ENCODE assay signal across 11 mouse cellular contexts in the genomic region with DNA sequence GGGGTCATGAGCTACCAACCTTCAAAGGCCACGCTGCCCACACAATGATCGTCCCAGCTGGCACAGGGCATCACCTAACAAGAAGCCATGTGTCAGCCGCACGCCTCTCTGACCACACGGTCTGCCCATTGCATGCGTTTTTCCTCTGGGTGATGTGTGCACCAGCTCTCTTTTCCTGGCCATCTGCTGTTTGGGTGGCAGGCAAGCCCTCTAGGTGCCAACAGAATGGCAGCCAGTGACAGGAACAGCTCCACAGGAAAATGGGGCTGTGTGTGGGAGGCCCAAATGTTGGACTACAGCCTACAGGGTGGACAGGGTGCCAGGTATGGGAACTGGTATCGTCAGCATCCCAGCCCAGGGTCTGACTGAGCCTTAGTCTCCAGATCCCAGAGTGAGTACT. TPM values are rescaled to one million over a fixed set of nuclear protein-coding genes. Genes with fewer than 3 reads are reported as not detected.
DNase-seq lines count a peak whose midpoint lies in the region; ATAC-seq lines count a peak whose summit lies in the region.
"Had no signal": no experiment of that assay in that cellular context is flagged by ENCODE, and none has a peak within 500 bp of the region (broad histone marks: within the 10 kb centered on the region; RNA-seq: fewer than 3 reads in every experiment).

No protein-coding gene starts in this region.

- H3K27me3 ChIP-seq in forebrain, embryonic 15.5 days = no peaks in the 10 kb centered on the region
- H3K27me3 ChIP-seq in forebrain, embryonic 12.5 days = peaks cover 5% of the 10 kb centered on the region; the same call in 1 of the 2 replicates
- H3K27me3 ChIP-seq: limb, embryonic 13.5 days had no signal

- ATAC-seq in forebrain, embryonic 15.5 days (replicated peaks) = peak; percentile 80
- no peak for ATAC-seq in forebrain, embryonic 12.5 days (ENCODE audit: low FRiP score)
- ATAC-seq in megakaryocyte progenitor cell, adult 5-6 weeks (replicated peaks; ENCODE audit: poor library complexity) = no peak
- ATAC-seq: intestine, postnatal 0 days had no signal

- H3K36me3 ChIP-seq in forebrain, embryonic 15.5 days = no peaks in the 10 kb centered on the region
- no peaks in the 10 kb centered on the region for H3K36me3 ChIP-seq in forebrain, embryonic 12.5 days (replicated peaks)
- H3K36me3 ChIP-seq: limb, embryonic 13.5 days had no signal

- peak; percentile 85 for DNase-seq in right cerebral cortex, adult 18-20 months
- no peak for DNase-seq in right cerebral cortex, postnatal 4 days
- peak; percentile 56 to 75 for DNase-seq in layer of hippocampus, postnatal 14 days (ENCODE audit: low spot score in 2 of 2)
- no peak for DNase-seq in Muller cell, postnatal 12 days (ENCODE audit: inconsistent ontology term)
- no peak for DNase-seq in adrenal gland, adult 8-10 months
- DNase-seq: heart, adult 2 months had no signal

- H3K9ac ChIP-seq in forebrain, embryonic 15.5 days (replicated peaks) = no peak overlapping the region
- H3K9ac ChIP-seq in forebrain, embryonic 12.5 days = no peak overlapping the region
- H3K9ac ChIP-seq: limb, embryonic 13.5 days had no signal

- H3K4me3 ChIP-seq in forebrain, embryonic 15.5 days = no peak overlapping the region
- H3K4me3 ChIP-seq in forebrain, embryonic 12.5 days (replicated peaks) = no peak overlapping the region
- H3K4me3 ChIP-seq: heart, adult 2 months; limb, embryonic 13.5 days had no signal

- WGBS in forebrain, embryonic 15.5 days = 50% methylated on average over 7 of the region's 7 CpGs
- 84% methylated on average over 7 of the region's 7 CpGs for WGBS in forebrain, embryonic 12.5 days

- H3K4me1 ChIP-seq in forebrain, embryonic 15.5 days = peaks cover 17% of the 10 kb centered on the region
- no peaks in the 10 kb centered on the region for H3K4me1 ChIP-seq in forebrain, embryonic 12.5 days

- peak overlapping the region; percentile 82 for H3K27ac ChIP-seq in forebrain, embryonic 15.5 days (replicated peaks)
- H3K27ac ChIP-seq in forebrain, embryonic 12.5 days = no peak overlapping the region
- H3K27ac ChIP-seq: heart, adult 2 months; limb, embryonic 13.5 days had no signal

- no peaks in the 10 kb centered on the region for H3K9me3 ChIP-seq in forebrain, embryonic 15.5 days
- no peaks in the 10 kb centered on the region for H3K9me3 ChIP-seq in forebrain, embryonic 12.5 days
- H3K9me3 ChIP-seq: limb, embryonic 13.5 days had no signal

- no peak overlapping the region for H3K4me2 ChIP-seq in forebrain, embryonic 15.5 days (replicated peaks)
- H3K4me2 ChIP-seq in forebrain, embryonic 12.5 days = no peak overlapping the region
- H3K4me2 ChIP-seq: limb, embryonic 13.5 days had no signal

RNA-seq across cellular contexts. Expression of gene Ninj1, which starts 14.9 kb away (rescaled TPM):
- 21.1 and 22.0 TPM in 2 replicates for polyA plus RNA-seq in forebrain, embryonic 15.5 days (2015; fragmentation: Nextera tagmentation; extraction: Ambion mirVana)
- 14.3 and 16.9 TPM in 2 replicates for polyA plus RNA-seq in forebrain, embryonic 12.5 days (2016; fragmentation: Nextera tagmentation; extraction: Ambion mirVana)
- 10 to 100 TPM; 24.4 to 26.4 TPM for total RNA-seq in layer of hippocampus, postnatal 14 days (2021)
- 10 to 100 TPM; 55.5 to 58.6 (median 58.0) TPM for total RNA-seq in adrenal gland, adult 8-10 months (2022)
- total RNA-seq in megakaryocyte progenitor cell, adult 5-6 weeks (2015) = 68.2 and 69.6 TPM in 2 replicates
- 38.4 and 38.8 TPM in 2 replicates for total RNA-seq in megakaryocyte progenitor cell, adult 5-6 weeks (2017)

RNA-seq across cellular contexts. Expression of gene Wnk2, which starts 24.5 kb away (rescaled TPM):
- polyA plus RNA-seq in forebrain, embryonic 15.5 days (2015; fragmentation: Nextera tagmentation; extraction: Ambion mirVana) = 21.6 and 21.9 TPM in 2 replicates
- polyA plus RNA-seq in forebrain, embryonic 12.5 days (2016; fragmentation: Nextera tagmentation; extraction: Ambion mirVana) = 11.4 and 13.7 TPM in 2 replicates
- 10 to 100 TPM; 91.9 to 99.8 TPM for total RNA-seq in layer of hippocampus, postnatal 14 days (2021)
- 1 to 10 TPM; 2.8 to 5.9 (median 5.0) TPM for total RNA-seq in adrenal gland, adult 8-10 months (2022)
- not detected in 2 replicates for total RNA-seq in megakaryocyte progenitor cell, adult 5-6 weeks (2015)
- 0.03 TPM in 1 of 2 replicates, not detected in the other for total RNA-seq in megakaryocyte progenitor cell, adult 5-6 weeks (2017)

RNA-seq across cellular contexts. Expression of gene Card19, which starts 43.5 kb away (rescaled TPM):
- 21.1 and 23.1 TPM in 2 replicates for polyA plus RNA-seq in forebrain, embryonic 15.5 days (2015; fragmentation: Nextera tagmentation; extraction: Ambion mirVana)
- 15.3 and 17.2 TPM in 2 replicates for polyA plus RNA-seq in forebrain, embryonic 12.5 days (2016; fragmentation: Nextera tagmentation; extraction: Ambion mirVana)
- total RNA-seq in layer of hippocampus, postnatal 14 days (2021) = 10 to 100 TPM; 17.1 to 18.4 TPM
- 10 to 100 TPM; 44.8 to 81.7 (median 62.8) TPM for total RNA-seq in adrenal gland, adult 8-10 months (2022)
- 20.1 and 27.1 TPM in 2 replicates for total RNA-seq in megakaryocyte progenitor cell, adult 5-6 weeks (2015)
- 22.1 and 30.2 TPM in 2 replicates for total RNA-seq in megakaryocyte progenitor cell, adult 5-6 weeks (2017)

Comparison
In these comparisons a context has a peak if more than half of its experiments do, and no peak if none do; other contexts are left out.
1. DNase-seq: peak in right cerebral cortex, adult 18-20 months (single experiment) and layer of hippocampus, postnatal 14 days (2 of 2); none in right cerebral cortex, postnatal 4 days (single experiment), Muller cell, postnatal 12 days (single experiment) and adrenal gland, adult 8-10 months (single experiment).
2. RNA of gene Wnk2, which starts 24.5 kb away (total RNA-seq): 91.9 to 99.8 TPM in layer of hippocampus, postnatal 14 days; 2.8 to 5.9 TPM in adrenal gland, adult 8-10 months and 0.03 TPM in megakaryocyte progenitor cell, adult 5-6 weeks; every median in the first group is over 10 times any median in the second.